Mouse (Mus musculus) heart, embryonic 13.5 days (tissue): ENCODE results near the gene Ano9. TPM values are rescaled to one million over a fixed set of nuclear protein-coding genes. Genes with fewer than 3 reads are reported as not detected.

ENCODE experiments used
- ATAC-seq: fragments of 200-750 bp; cut with Nextera tagmentation; 2 replicates; pipeline ENCODE4 v1.8.0; 2017; ENCODE audit warnings: moderate TSS enrichment; ENCODE audit not compliant: insufficient number of reproducible peaks, low FRiP score, low TSS enrichment; ENCODE audit errors: extremely low read depth
- H3K27ac ChIP-seq: fragments of 300-500 bp; sonication (generic); replicated peaks from 2 replicates; pipeline ENCODE4 v1.5.1; 2015; ENCODE audit warnings: moderate library complexity, mild to moderate bottlenecking, inconsistent platforms
- H3K27me3 ChIP-seq: fragments of 300-500 bp; sonication (generic); replicated peaks from 2 replicates; pipeline ENCODE4 v1.6.1; 2015; ENCODE audit warnings: mild to moderate bottlenecking, inconsistent platforms
- H3K36me3 ChIP-seq: fragments of 300-500 bp; sonication (generic); 2 replicates; pipeline ENCODE4 v1.6.1; 2015; ENCODE audit warnings: mild to moderate bottlenecking, inconsistent platforms
- H3K4me1 ChIP-seq: fragments of 300-500 bp; sonication (generic); 2 replicates; pipeline ENCODE4 v1.6.1; 2015; ENCODE audit warnings: inconsistent platforms
- H3K4me2 ChIP-seq: fragments of 300-500 bp; sonication (generic); 2 replicates; pipeline ENCODE4 v1.6.1; 2015; ENCODE audit warnings: inconsistent platforms, mild to moderate bottlenecking, moderate library complexity
- H3K4me3 ChIP-seq: fragments of 300-500 bp; sonication (generic); 2 replicates; pipeline ENCODE4 v1.5.1; 2015; ENCODE audit warnings: moderate library complexity, mild to moderate bottlenecking, inconsistent platforms
- H3K9ac ChIP-seq: fragments of 300-500 bp; sonication (generic); 2 replicates; pipeline ENCODE4 v1.6.1; 2015; ENCODE audit warnings: inconsistent platforms, mild to moderate bottlenecking, moderate library complexity
- H3K9me3 ChIP-seq: fragments of 300-500 bp; sonication (generic); 2 replicates; pipeline ENCODE4 v1.6.1; 2016; ENCODE audit warnings: inconsistent platforms
- WGBS: fragments of 180-500 bp; shearing (Covaris S2); methylation state at CpG from one replicate; pipeline ENCODE4 v1.1.7; 2015; ENCODE audit warnings: mixed read lengths; 5-methylcytosine and 5-hydroxymethylcytosine counted together
- polyA plus RNA-seq: library from polyadenylated mRNA; unstranded; fragments of >200 nt; fragmentation: Nextera tagmentation; extraction: Ambion mirVana; gene quantifications from 2 replicates; pipeline ENCODE4 v1.2.1, GENCODE M21; 2015

Ano9 gene
- polyA plus RNA-seq, 1 experiment from 2014 or later, result 0.21 TPM

DNA sequence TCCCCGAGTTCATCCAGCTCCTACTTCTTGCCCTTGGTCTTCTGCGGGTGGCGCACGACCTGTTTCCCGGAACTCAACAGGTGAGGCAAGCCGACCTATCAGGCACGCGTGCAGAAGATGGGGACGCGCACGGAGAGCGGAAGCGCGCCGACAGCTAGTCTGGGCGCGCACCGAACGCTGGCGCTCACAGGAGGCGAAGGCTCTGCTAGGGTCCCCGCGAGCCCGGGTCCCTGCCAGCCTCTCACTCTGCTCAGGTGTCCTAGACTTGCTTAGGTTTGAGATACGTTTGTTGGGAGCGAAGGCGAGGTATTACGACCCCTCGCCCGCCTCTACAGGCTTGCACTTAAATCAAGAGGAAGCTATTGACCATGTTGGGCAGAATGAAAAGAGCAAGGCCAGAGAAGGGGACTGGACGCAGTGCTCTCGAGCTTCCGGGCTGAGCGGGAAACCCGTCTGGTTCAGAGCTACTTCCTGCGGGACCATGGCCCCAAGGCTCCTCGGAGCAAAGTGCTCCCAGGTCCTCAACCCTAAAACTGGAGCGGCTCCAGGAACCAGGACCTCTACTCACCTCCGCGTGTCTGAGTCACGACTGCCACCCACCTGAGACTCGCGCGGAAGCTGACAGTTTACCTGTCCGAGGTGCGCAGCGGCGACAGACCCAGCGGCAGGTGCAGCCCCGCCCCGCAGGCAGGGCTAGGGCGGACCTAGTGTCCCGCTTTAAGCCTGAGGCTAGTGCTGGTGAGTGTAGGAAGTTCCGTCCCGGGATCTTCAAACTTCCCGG, 17.5 kb downstream of the Ano9 start, which contains the start of gene Sigirr:
TSS of gene Sigirr (minus strand) at position 662 of the 781 bp plus-strand sequence.
- peak within 1 kb of the TSS; percentile 93 for H3K4me2 ChIP-seq
- no peaks in the 10 kb centered on the region for H3K36me3 ChIP-seq
- peak within 1 kb of the TSS; percentile 59 for H3K4me3 ChIP-seq
- under 1% methylated on average over 56 of the region's 56 CpGs for WGBS
- peaks cover 19% of the 10 kb centered on the region for H3K4me1 ChIP-seq
- no peak for ATAC-seq
- H3K27me3 ChIP-seq, result peaks cover 75% of the 10 kb centered on the region
- H3K9ac ChIP-seq, result peak within 1 kb of the TSS; percentile 77
- no peak within 1 kb of the TSS for H3K27ac ChIP-seq
- H3K9me3 ChIP-seq, result no peaks in the 10 kb centered on the region

GRCm38 (mm10) chr7:141097177-141097576, 20.4 kb downstream of the Ano9 start:
- H3K4me3 ChIP-seq, result no peak overlapping the region
- H3K4me2 ChIP-seq, result no peak overlapping the region
- no peak for ATAC-seq
- no peak overlapping the region for H3K27ac ChIP-seq
- no peaks in the 10 kb centered on the region for H3K9me3 ChIP-seq
- no peaks in the 10 kb centered on the region for H3K36me3 ChIP-seq
- H3K4me1 ChIP-seq, result peaks cover 24% of the 10 kb centered on the region
- H3K9ac ChIP-seq, result no peak overlapping the region
- WGBS, result 77% methylated on average over 5 of the region's 5 CpGs
- peaks cover 78% of the 10 kb centered on the region for H3K27me3 ChIP-seq

GRCm38 (mm10) chr7:141096649-141097056, 21.0 kb downstream of the Ano9 start:
- peak overlapping the region; percentile 8; the same call in 1 of the 2 replicates for H3K4me3 ChIP-seq
- peaks cover 74% of the 10 kb centered on the region for H3K27me3 ChIP-seq
- no peaks in the 10 kb centered on the region for H3K36me3 ChIP-seq
- no peaks in the 10 kb centered on the region for H3K9me3 ChIP-seq
- peak overlapping the region; percentile 37 for H3K4me2 ChIP-seq
- no peak overlapping the region for H3K27ac ChIP-seq
- 22% methylated on average over 6 of the region's 6 CpGs for WGBS
- no peak for ATAC-seq
- H3K9ac ChIP-seq, result 0 out of 2 replicates have a peak overlapping the region, but pooled peaks have one; percentile 17
- H3K4me1 ChIP-seq, result peaks cover 27% of the 10 kb centered on the region

- peaks cover 74% of the 10 kb centered on the region for H3K27me3 ChIP-seq
- H3K9ac ChIP-seq, result no peak overlapping the region
- peak overlapping the region; percentile 37 for H3K4me2 ChIP-seq
- ATAC-seq, result no peak
- no peaks in the 10 kb centered on the region for H3K9me3 ChIP-seq
- no peaks in the 10 kb centered on the region for H3K36me3 ChIP-seq
- WGBS, result 73% methylated on average over 6 of the region's 6 CpGs
- H3K27ac ChIP-seq, result no peak overlapping the region
- H3K4me1 ChIP-seq, result peaks cover 27% of the 10 kb centered on the region
- H3K4me3 ChIP-seq, result 0 out of 2 replicates have a peak overlapping the region, but pooled peaks have one; percentile 8
These were observed 21.6 kb downstream of the Ano9 start for GRCm38 (mm10) chr7:141096021-141096420.

- WGBS, result 66% methylated on average over 15 of the region's 15 CpGs
These were observed 23.0 kb downstream of the Ano9 start for GRCm38 (mm10) chr7:141094487-141095205.

DNA sequence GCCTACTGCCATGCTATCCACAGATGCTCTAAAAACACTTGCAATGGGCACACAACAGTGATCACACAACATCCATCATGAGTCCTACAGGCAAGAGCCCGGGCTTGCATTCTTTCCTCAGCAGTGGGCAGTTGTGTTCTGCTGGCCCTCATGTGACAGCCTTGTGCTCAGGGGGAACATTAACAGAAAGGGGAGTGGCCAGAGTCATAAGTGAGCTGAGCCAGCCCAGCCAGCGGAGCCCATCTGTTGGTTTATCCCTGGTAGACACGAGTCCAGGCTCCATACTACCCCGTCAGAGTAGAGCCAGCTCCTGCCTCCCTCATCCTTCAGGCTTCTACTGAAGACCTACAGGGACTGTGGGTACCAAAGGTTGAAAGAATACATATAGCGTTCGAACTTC, 23.7 kb downstream of the Ano9 start:
- Histone ChIP-seq H3K27me3 (peaks cover 74% of the 10 kb centered on the region), H3K27ac (no peak overlapping the region)
- WGBS, result 75% methylated on average over 6 of the region's 6 CpGs

More at GRCm38 (mm10) chr7:141094487-141095205, 23.0 kb downstream of the Ano9 start:
- H3K27me3 ChIP-seq, result peaks cover 74% of the 10 kb centered on the region
- no peak overlapping the region for H3K27ac ChIP-seq
- H3K9me3 ChIP-seq, result no peaks in the 10 kb centered on the region
- ATAC-seq, result no peak
- no peak overlapping the region for H3K9ac ChIP-seq
- H3K4me3 ChIP-seq, result no peak overlapping the region
- H3K4me2 ChIP-seq, result no peak overlapping the region
- H3K36me3 ChIP-seq, result no peaks in the 10 kb centered on the region
- peaks cover 19% of the 10 kb centered on the region for H3K4me1 ChIP-seq

GRCm38 (mm10) chr7:141092051-141092735, 25.4 kb downstream of the Ano9 start:
- Histone ChIP-seq H3K9ac (peak overlapping the region; percentile 61), H3K4me2 (peak overlapping the region; percentile 65), H3K4me1 (peaks cover 22% of the 10 kb centered on the region), H3K4me3 (peak overlapping the region; percentile 28), H3K36me3 (no peaks in the 10 kb centered on the region), H3K27me3 (peaks cover 74% of the 10 kb centered on the region), H3K9me3 (no peaks in the 10 kb centered on the region), H3K27ac (no peak overlapping the region)
- peak; percentile 82 for ATAC-seq
- 5% methylated on average over 37 of the region's 37 CpGs for WGBS

More for the DNA sequence above, 23.7 kb downstream of the Ano9 start:
- Histone ChIP-seq H3K9ac (no peak overlapping the region), H3K4me1 (peaks cover 15% of the 10 kb centered on the region), H3K36me3 (no peaks in the 10 kb centered on the region), H3K4me2 (no peak overlapping the region), H3K9me3 (no peaks in the 10 kb centered on the region), H3K4me3 (no peak overlapping the region)
- no peak for ATAC-seq

DNA sequence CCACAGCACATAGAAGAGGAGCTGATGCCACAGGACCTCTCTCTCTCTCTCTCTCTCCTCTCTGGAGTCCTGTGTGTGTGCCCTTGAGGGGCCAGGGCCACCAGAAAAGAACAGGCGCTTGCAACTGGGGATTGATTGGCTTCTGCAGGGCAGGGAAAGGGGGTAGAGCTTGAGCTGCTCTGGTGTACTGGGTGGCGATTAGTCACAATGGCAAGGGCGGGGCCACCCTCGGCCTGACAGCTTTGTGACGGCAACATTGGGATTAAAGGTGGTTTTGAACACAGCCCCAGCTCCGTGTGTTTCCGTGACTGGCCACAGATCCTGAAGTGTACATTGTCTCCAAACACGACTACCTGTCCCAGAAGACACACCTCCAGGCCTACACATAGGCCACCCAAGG, 27.4 kb downstream of the Ano9 start:
- peaks cover 77% of the 10 kb centered on the region for H3K27me3 ChIP-seq
- 60% methylated on average over 8 of the region's 8 CpGs for WGBS

DNA sequence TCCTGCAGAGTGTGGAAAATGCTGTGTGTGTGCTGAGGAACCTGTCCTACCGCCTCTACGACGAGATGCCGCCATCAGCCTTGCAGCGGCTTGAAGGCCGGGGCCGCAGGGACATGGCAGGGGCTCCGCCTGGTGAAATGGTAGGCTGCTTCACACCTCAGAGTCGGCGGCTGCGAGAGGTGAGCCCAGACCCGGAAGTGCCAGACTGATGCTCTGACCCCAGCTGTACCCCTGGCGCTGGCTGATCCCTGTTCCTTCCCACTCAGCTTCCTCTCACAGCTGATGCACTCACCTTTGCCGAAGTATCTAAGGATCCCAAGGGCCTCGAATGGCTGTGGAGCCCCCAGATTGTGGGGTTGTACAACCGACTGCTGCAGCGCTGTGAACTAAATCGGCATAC, 29.1 kb downstream of the Ano9 start:
- H3K4me3 ChIP-seq, result peak overlapping the region; percentile 26
- peak overlapping the region; percentile 51 for H3K4me2 ChIP-seq
- H3K9ac ChIP-seq, result 0 out of 2 replicates have a peak overlapping the region, but pooled peaks have one; percentile 19
- H3K4me1 ChIP-seq, result peaks cover 15% of the 10 kb centered on the region
- no peaks in the 10 kb centered on the region for H3K9me3 ChIP-seq
- no peak for ATAC-seq
- H3K36me3 ChIP-seq, result no peaks in the 10 kb centered on the region
- 7% methylated on average over 18 of the region's 18 CpGs for WGBS
- peaks cover 69% of the 10 kb centered on the region for H3K27me3 ChIP-seq
- H3K27ac ChIP-seq, result no peak overlapping the region

More for the DNA sequence above, 27.4 kb downstream of the Ano9 start:
- no peaks in the 10 kb centered on the region for H3K36me3 ChIP-seq
- peaks cover 15% of the 10 kb centered on the region for H3K4me1 ChIP-seq
- no peak overlapping the region for H3K27ac ChIP-seq
- no peak overlapping the region for H3K9ac ChIP-seq
- no peaks in the 10 kb centered on the region for H3K9me3 ChIP-seq
- no peak overlapping the region for H3K4me2 ChIP-seq
- no peak overlapping the region for H3K4me3 ChIP-seq
- no peak for ATAC-seq

- H3K9me3 ChIP-seq, result no peaks in the 10 kb centered on the region
- H3K4me1 ChIP-seq, result peaks cover 15% of the 10 kb centered on the region
- no peak overlapping the region for H3K9ac ChIP-seq
- H3K4me3 ChIP-seq, result no peak overlapping the region
- 21% methylated on average over 8 of the region's 8 CpGs for WGBS
- no peak for ATAC-seq
- H3K27me3 ChIP-seq, result peaks cover 69% of the 10 kb centered on the region
- no peak overlapping the region for H3K27ac ChIP-seq
- no peak overlapping the region for H3K4me2 ChIP-seq
- H3K36me3 ChIP-seq, result no peaks in the 10 kb centered on the region
These were observed 29.7 kb downstream of the Ano9 start for GRCm38 (mm10) chr7:141087894-141088293.
